Mouse (Mus musculus) naive thymus-derived CD4-positive, alpha-beta T cell, adult 2 months (primary cell): ENCODE data around the gene Rflna.

Experiments
- DNase-seq: peaks from one replicate; pipeline ENCODE4 v3.0.0-alpha.2; 2011; ENCODE audit warnings: low read depth

Gene Rflna

DNA sequence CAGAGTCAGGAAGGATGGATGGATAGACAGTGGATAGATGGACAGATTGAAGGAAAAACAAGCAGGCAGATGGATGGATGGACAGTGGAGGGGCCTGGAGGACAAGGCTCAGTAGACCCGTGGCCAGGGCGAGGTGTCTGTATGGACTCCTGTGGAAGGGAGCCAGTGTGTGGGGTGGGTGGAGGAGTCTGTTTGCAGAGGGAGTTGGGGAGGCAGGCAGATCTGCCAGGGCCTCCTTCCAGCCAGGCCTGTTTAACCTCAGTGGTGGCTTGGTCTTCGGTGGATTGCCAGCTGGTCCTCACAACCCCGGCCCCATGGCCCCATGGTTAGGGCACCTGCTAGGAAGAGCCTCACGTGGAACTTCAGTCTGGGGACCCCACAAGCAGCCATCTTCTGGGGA, 3.9 kb downstream of the Rflna start:
- DNase-seq: no peak

DNA sequence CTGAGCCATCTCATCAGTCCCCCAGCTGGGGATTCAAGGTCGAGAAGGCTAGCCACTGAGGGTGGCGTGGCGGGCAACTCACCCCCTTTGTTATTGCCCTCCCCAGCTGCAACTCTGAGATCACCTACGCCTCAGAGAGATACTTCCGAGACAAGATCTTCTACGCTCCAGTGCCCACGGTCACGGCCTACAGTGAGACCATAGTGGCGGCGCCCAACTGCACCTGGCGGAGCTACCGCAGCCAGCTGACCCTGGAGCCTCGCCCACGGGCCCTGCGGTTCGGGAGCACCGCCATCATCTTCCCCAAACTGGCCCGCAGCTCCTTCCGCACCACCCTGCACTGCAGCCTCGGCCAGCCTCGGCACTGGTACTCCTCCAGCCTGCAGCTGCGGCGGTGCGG, 8.1 kb downstream of the Rflna start:
- DNase-seq: no peak

DNA sequence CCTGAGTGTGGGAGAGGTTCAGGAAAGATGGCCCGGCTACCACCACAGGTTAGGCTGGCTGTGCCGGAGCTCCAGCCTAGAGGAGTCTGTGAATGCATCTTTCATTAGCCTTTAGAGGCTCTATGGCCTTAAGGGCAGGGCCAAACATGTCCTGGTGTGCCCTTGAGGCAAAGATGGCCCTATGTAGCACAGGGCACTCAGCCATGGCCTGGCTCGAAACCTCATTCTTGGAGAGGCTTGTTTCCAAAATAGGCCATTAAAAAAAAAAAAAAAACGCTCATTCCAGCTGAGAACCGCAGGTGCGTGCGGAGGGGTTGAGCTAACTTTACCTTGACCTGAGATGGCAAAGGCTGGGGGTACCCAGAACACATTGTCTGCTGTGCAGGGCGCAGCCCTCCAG, 8.6 kb downstream of the Rflna start:
- DNase-seq: no peak

DNA sequence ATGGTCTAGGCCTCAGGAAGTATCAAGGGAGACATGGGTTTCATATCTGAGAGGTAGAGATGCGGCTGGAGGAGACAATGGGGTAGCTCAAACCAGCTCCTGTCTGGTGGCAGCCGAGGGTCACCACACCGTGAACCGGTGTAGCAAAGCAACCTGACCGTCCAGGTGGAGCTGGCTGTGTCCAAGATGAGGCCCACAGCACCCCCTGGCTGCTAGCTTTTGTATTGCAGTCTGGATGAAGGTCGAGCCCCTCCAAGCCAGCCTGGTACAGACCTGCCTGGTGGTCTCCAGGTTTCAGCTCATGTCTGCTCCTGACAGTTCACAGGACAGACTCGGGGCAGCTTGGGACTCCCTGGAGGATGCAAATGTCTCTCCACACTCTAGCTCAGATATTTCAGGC, 11.5 kb downstream of the Rflna start:
- DNase-seq: peak; percentile 75

DNA sequence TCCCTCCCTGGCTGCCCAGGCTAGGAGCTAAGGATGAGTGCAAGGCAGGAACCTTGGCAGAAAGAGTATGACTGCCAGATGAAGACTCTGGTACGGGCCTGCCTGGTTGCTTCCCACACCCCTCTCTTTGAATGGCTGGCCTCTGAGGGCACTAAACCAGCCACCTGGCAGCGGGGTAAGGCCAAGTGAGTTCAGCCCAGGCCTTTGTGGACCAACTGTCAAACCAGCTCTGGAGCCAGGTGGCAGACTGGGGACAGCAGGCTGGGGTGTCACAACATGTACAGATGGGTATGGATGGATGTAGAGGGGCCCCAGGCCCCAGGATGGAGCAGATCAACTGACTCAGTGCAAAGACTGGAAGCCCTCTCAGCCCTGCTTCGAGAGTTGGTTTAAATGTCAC, 12.0 kb downstream of the Rflna start:
- no peak for DNase-seq

DNA sequence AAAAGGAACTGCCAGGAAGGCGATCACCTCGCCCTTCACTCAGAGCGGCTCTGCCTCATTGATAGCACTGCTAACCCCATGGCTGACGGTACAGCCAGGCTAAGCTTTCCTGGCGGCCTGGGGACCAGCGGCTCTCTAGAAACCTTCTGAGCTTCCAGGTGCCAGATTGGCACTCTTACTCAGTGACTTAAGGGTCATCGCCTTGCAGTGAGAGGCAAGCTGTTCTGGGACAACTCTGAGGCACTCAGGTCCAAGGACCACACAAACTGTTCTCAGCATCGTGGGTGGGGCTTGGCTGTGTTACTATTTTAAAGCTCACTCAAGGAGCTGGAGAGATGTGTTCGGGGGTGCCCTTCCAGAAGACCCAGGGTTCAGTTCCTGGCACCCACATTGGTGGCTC, 12.6 kb downstream of the Rflna start:
- DNase-seq: no peak

DNA sequence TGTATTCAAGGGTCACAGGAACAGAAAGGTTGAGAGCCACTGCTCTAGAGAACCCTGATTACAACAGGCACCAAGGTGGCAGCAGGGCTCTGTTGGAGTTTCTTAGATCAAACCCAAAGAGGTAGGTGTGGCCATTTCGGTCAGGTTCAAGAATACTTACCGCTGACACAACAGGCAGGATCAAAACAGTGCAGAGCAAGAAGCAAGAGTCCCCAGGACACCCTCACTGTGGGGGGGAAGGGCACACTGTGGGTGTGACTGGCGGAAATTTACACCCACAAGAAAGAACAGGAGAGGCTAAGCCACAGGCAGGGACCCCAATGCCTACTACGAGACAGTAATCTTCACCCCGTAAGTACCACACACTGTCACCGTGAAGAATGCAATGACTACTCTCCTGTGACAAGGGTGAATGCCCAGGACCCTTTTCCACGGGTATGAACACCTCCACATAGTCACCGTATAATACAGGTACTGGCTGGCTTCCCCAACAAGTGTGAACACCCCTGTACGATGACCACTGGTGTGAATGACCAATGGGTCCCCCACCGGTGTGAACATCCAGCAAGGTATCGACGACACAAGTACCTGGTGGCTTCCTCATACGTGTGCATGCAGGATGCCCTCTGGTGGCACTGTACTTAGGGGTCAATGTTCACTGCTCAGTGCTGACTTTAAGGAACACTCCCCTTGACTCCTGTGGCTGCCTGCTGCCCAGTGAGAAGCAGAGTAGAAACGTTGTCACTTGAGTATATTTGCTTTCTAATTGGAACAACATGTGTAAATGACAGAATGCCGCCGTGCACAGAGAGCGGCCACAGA, 13.6 kb downstream of the Rflna start:
- peak; percentile 55 for DNase-seq

DNA sequence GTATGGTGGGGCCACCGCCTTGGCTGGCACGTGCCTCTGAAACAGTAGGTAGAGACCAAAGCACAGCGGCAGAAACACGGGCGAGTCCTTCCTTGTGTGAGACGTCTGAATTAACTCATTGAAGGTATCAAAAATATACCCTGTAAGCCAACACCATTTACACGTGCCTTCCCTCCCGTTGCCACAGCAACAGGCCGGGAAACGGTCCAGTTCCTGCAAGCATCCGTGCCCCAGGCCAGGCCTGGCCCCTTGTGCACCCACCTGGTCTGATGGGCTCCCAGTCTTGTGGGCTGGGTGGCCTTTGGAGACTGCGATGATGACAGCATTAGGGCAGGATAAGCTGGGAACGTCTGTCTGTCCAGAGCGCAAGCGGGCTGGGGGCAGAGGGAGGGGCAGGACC, 14.3 kb downstream of the Rflna start:
- DNase-seq: no peak

DNA sequence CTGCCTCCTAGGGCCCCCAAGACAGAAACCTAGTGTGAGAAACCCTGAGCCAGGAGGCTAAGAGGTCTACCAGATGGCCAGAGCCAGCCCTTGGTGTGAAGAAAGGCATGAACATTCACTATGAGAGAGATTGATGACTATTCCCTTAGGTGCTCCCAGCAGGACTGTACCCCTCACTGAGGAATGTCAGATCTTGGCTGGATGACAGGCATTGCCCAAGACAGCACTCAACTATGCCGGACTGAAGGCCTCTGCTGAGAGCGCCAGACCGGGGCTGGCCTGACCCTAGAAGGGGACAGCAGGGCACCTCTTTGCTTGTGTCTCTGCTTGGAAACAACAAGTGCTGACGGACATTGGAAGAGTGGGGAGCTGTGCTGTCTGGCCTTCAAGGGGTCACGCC, 16.1 kb downstream of the Rflna start:
- DNase-seq: no peak

DNA sequence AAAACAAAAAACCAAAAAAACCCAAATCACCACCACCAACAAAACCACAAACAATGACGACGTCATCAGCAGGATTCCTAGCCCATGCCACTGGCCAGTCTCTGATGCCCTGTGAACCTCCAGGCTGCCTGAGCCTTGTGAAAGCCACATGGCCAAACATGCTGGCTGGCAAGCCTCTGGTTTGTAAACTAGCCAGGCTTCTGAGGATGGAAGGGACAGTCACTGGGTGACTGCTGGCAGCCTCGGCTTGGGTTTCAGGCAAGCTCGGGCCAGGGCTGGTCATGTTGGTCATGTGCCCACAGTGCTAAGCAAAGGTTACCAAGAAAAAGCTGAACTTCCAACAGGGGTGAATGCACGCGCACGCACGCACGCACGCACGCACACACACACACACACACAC, 18.3 kb downstream of the Rflna start:
- DNase-seq: no peak

DNA sequence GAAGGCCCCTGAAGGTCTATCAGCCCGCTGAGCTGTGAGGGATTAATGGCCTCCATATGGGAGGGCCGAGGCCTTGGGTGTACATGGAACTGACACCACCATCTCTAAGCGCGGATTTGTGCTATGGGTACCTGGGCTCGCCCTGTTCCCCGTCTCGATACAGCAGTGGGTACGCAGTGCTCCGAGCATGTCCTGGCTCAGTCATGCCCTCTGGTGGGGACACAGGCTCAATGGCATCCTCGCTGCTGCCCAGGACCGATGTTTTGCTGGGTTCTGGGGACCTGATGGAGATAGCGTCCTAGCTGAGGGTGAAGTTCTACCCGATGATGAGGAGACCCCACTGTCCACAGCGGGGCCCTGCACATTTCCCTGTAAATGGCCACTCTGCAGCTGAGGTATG, 21.0 kb downstream of the Rflna start:
- DNase-seq: peak; percentile 39

DNA sequence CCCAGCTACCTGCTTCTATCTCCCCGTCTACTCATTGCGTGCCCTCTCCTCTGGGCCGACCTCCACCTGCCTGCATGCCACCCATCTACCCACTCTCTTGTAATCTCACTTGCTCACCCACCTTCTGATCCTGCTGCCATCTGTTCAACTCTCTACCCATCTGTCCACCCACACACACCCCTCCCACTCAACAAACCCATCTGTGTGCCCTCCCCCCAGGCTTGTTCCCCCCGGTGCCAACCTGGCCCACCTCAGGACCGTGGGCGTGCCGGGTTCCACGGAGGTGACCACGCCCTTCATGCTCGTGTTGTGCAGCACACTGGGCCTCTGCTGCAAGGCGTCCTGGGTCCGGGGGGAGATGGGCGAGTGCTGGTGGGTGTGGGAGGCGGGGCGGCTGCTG, 25.4 kb downstream of the Rflna start:
- DNase-seq: no peak

DNA sequence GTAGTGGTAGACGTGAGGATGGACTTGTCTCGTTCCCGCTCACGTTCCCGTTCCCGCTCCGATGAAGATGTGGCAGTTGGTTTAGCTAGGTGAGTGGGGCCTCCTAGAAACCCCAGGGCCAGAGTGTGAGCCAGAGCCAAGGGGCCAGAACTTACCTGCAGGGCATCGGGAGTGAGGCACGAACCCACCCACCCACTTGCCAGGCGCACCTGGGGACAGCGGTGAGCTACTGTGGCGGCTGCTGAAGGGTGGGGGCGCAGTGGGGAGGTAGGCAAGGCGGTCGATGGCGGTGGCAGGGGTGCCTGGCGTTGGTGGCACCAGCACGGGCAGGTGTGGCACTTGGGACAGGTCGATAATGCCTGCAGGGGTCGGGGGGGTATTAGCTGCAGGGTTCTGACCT, 25.9 kb downstream of the Rflna start:
- DNase-seq: no peak

DNA sequence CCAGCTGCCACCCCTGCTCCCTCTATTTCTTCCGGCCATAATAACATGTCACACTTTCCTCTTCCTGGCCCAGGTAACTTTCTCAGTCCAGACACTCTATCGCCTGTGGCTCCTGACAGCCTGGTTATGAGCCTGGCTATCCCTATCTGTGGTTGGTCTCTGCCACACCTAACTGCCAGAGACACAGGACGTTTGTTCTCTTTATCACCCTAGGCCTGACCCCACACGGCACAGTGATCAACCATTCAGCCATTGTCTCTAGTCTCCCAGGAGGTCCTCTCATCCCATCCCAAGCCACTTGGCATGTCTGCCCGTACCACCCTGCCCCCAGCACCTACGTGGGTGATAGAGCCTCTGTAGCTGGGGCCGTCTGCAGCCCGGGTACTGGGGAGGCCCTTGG, 33.5 kb downstream of the Rflna start:
- no peak for DNase-seq

DNA sequence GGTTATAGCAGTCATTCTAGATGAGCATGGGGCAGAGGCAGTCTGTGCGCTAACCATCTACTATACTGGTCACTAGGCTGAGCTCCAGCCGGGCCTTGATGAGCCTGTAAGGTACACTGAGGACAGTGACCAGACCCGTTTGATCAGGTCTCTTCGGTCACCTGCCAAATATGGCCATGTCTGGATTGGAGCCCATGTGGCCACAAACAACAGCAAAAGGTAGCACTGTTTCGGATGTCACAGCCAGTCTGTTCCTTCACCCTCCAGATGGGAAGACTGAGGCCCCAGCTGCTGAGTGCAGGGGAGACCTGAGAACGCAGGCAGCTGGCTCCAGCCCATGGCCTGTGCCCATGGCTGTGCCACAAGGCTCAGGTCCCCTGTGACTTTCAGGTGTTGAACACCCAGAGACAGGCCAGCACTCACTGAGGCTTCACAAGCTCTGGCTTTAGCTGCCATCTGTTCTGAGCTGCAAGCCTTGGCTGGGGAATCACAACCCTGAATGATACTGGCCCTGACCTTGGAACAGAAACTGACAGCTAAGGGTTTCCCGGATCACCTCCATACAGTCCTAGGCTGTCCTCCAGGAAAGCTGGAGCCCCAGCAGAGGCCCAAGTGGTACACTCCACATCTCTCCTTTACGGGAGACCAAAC, 36.5 kb downstream of the Rflna start:
- no peak for DNase-seq

DNA sequence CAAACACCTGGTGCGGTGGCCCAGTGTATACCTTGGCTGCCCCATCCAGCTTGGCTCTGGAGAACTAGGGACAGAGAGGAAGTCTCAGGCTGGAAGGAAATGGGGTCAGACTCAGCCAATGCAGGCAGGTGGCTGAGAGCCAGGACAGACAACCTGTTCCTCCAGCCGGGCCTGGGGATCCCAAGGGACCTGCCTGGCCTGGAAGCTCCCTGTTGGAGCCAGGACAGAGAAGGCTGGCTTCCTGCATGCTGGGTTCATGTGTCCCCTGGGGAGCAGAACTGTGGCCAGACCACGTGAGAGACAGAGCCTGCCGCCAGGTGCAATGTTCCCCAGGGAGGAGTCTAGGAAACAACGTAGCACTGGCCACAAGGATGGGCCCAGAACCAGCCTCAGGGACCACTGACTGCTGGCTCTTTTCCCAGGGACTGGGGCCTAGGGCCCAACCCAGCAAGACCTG, 37.1 kb downstream of the Rflna start:
- no peak for DNase-seq

DNA sequence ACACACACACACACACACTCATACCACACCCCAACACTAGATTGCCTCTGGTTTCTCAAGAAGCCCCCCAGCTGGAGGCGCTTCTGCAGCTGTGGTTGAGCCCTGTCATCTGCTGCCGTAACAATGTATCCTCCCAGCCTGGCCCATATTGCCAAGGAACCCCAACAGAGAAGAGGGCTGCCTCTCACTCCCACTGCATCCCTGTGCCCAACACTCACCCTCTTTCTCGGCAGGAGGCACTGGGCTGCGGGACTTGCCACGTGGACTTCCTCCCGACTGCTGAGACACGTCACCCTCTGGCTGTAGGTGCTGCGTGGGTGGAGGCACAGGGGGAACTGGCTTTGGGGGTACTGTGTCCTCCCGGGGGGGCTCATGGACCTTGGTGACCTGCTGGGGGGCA, 38.6 kb downstream of the Rflna start:
- DNase-seq: no peak

DNA sequence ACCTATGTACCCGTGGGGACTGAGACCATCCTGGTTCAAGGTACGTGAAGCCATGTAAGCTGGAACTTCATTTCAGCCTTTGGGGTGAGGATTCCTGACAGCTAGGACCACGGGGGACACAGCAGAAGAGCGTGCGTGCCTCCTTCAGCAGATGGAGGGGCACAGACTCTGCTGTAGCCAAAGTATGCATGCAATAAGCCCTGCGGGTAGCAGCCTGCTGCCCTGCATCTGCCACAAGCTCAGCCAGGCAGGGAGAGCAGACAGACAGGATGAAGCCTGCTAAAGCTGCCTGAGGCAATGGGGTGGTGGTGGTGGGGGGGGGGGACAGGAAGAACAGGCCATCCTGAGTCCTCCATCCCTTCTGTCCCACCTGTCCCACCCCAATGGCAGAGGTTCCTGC, 40.4 kb downstream of the Rflna start:
- DNase-seq: no peak

DNA sequence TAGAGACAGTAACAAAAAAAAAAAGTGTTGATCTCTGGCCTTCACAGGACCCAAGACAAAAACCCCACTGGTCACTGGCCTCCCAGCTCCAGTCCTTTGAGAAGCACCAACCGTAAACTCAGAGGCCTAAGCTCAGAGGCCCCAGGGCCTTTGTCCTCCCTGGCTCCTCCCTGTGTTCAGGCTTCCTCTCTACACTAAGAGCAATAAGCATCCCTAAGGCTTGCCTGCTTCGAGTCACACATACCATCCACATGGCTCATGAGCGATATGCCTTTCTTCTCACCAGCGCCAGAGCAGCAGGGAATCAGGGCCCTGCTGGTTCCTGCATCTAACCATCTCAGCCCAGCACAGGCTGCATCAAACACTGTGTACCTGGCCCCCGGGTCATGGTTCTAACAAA, 42.2 kb downstream of the Rflna start:
- DNase-seq: no peak

DNA sequence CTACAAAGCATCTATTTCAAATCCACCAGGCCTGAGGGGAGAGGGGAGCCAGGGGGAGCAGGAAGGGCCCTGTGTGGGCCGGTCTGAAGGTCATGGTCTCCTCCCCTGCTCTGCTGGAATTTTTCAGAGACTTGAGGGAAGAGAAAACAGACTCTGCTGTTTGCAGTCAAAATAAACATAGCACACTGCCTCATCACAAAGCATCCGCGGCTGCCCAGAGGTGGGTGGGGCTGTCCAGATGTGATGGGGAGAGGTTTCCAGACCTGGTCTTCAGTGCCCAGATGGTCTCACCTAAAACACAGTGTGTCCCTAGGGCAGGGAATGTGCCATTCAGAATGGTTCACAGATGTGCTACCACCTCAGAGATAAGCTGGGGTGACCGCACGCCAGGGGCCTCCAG, 43.4 kb downstream of the Rflna start:
- DNase-seq: no peak

DNA sequence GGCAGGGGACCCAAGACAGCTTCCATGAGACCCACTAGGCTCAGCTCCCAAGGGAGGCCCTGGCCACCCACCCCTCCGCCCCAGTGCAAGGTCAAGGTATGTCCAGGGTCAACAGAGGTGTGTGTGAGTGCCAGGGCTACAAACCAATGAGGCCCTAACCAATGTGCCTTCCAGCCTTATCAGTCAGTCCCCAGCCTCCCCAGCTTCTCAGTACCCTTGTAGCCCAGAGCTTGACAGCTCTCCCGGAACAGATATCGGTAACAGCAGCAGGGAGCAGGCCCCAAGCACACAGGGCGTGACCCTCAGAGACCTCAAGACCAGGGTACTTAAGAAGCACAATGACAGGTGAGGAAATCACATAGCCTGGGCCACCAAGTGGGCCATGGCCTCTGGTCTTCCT, 46.5 kb downstream of the Rflna start:
- DNase-seq: no peak

DNA sequence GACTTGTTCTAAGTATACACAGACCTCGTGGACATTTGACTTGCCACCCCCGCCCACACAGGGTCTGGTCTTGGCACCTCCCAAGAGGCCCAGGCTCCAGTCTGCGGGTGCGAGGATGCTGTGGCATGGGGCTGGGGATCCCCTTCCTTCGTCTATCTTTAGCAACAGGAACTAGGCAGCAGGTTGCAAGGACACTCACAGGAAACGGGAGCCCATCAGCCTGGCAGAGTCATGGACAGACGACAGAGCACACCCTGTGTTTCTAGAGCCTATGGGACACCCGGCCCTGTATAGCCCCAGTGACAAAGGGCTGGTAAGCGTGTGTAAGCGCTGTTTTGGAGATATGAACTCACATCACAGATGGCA, 49.2 kb downstream of the Rflna start:
- DNase-seq: no peak

DNA sequence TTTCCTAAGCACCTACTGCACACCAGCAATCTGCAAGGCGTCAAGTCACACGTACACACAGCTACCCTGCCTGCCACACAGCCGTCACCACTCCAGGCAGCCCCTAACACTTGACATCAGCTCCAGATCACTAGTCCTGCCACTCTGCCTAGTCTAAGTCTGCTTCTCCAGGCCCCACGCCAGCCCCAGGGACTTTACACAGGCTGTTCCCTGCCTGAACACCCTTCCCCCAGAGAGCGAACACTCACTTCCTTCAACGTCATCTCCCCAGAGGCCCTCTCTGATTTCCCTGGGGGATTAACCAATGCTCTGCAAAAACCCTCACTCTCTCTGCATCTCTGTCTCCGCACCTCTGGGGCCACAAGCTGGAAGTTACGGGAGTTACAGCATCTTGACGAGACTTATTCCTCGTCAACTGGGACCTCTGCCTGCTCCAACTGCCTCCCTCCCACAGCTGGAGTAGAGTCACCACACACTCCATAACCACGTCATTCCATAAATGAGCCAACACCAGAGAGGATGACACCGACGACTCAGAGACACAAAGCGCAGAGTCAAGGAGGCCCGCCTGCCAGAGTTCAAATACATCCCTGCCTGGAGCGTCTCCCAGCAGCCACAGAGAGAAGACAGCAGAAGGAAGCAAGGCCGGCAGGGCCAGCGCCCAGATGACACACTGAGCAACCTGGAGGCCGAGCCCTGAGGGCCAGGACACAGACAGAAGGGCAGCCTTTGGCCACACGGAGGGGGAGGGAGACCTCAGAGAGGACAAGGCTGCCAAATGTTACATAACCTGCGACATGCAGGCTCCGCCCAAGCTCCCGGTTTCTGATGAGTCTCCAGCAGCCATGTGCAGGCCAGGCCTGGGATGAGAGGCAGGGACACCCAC, 49.8 kb downstream of the Rflna start:
- no peak for DNase-seq
